Mouse (Mus musculus) frontal cortex, postnatal 10 days (tissue): ENCODE results near the gene Wfikkn2.

Source experiments
- DNase-seq, 2 experiments: peaks; one replicate each; pipeline ENCODE4 v3.0.0; 2022; ENCODE audit warnings: low spot score in 2 of 2, mixed read lengths in 1 of 2

Gene Wfikkn2

DNA sequence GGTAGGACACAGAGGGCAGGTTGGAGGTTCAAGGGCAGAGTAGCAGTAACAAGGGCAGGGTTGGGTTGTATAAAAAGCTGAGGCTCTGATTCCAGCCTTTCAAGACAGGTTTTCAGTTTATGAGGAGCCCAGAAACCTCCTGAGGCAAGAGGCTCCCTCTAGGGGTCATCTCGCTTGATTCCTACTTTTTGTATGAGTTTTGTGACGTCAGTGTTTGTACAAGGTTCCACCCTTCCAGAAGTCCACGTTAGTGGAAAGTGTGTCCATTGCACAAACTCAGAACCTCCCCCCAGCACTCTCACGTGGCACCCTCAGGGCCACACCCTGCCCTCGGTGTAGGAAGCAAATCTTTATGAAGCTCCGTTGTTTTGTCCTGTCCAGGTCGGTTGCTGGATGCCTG is 19.8 kb downstream of the Wfikkn2 start:
- peak in 1 of 2 experiments; percentile 27 for DNase-seq

DNA sequence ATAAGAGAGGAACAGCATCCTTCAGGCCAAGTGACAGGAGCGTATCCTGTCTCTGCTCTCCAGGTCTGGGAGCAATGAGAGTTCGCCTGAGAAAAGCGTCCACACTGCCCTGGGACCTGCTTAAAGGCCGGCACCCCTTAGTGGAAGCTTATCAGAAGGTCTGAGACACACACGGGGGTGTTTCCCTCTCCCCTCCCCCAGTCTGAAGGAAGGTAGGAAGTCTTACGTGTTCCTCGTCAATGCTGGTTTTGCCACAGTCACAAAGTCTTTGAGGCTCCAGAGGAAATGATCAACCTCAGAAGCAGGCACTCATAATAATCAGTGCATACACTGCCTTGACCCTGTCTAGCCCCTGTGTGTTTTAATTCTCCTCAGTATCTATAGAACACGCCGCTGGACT is 22.3 kb downstream of the Wfikkn2 start:
- no peak for DNase-seq

DNA sequence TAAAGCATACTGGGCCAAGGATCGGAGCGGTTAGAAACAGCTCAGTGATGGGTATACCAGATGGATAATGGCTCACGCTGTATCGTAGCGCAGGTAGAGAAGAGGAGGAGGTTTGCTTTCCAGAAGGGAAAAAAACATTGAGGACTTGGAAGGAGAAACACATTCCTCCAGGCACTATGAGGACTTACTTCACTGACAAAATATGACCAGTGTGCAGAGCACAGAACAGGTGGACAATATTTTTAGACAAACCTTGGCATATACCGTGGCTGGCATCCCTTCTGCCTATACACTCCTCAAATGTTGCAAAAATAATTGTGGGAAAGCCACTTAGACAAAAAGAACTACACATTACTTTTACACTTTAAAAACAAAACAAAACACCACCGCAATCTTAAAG is 24.5 kb downstream of the Wfikkn2 start:
- DNase-seq, result no peak

DNA sequence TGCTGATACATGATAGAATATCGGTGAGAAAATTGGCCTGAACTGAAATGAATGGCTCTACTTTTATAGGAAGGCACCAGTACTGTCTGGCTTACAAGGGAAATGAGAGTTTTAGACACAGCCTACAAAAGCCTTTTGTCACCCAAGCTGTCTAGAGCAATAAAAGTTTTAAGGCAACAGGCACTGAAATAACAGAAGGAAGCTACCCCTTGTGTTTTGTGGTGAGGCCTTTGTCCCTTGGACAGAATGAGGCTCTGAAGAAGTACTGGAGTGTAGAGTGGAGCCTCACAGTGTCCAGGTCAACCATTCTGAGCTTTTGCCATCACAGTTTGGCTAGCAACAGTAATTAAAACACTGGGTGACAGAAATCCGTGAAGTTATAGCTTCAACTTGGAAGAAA is 29.6 kb downstream of the Wfikkn2 start:
- no peak for DNase-seq

DNA sequence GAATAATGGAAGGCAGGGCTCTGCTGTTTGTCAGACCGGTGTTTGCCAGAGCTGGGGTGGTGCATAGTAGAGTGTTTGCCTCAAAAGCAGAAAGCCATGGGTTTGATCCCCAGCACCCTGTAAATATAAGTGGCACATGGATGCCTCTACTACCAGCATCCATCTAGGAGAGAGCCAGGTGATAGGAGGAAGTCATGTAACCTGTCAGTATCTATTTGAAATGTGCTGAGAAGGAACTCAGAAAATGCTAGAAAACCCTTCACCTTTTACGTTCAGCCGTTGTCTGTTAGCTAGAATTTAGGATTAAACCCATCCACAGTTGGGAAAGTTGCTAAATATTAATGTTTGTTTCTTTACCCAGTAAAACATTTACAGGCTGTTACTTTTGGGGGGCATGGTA is 30.2 kb downstream of the Wfikkn2 start:
- no peak for DNase-seq

GRCm38 (mm10) chr11:94213735-94214594 is 31.8 kb downstream of the Wfikkn2 start:
- no peak for DNase-seq

GRCm38 (mm10) chr11:94212997-94213396 is 32.8 kb downstream of the Wfikkn2 start:
- no peak for DNase-seq

DNA sequence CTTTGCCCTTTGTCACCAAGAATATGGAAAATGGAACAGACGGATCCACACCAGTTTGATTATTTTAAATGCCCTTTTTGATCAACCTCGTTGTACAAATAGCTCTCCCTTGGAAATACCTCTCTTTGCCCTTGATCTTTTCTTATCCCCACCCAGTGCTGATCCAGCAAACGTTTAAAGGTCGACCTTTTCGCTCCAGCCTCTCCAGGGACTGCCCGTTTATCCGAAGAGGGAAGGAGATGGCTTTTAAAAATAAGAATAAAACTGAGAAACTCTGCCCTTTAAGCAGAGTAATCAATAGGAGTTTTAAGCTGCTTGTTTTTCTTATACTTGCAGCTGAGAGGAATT is 33.3 kb downstream of the Wfikkn2 start:
- DNase-seq, result no peak

DNA sequence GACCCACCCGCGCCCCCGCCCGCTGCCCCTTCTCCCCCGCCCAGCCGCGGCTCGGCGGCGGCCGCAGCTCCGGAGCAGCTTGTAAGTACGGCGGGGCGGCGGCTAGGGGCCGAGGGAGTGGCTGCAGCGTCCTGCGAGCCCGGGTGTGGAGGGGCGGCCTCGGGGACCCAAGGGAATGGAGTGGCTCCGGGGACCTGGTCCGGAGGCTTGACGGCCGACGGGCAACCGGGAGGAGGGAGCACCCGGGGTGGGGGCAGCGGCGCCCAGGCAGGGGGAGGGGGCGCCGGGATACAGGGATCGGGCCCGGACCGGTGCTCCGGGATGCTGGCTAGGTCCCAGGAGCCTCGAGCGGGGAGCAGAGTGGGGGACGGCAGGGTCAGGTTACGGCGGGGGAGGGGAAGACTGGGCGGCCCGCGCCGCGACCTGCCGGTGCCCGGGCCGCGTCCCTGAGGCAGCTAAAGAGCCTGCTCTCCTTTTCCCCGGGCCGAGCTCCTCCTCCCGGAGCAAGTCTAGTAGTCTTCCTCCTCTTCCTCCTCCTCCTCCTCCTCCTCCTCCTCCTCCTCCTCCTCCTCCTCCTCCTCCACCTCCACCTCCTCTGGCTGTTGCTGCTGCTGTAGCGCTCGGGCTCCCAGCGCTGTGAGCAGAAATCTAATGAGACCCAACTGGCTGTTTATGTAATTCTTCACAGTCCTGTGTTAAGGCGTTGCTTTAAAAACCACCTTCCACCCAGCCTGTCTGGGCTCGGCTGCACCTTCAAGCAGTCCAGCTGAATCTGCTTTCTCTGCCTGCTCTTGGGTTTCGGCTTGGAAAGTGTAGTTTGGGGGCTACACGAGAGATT is 33.9 kb downstream of the Wfikkn2 start:
- DNase-seq, result peak; percentile 50 to 64

DNA sequence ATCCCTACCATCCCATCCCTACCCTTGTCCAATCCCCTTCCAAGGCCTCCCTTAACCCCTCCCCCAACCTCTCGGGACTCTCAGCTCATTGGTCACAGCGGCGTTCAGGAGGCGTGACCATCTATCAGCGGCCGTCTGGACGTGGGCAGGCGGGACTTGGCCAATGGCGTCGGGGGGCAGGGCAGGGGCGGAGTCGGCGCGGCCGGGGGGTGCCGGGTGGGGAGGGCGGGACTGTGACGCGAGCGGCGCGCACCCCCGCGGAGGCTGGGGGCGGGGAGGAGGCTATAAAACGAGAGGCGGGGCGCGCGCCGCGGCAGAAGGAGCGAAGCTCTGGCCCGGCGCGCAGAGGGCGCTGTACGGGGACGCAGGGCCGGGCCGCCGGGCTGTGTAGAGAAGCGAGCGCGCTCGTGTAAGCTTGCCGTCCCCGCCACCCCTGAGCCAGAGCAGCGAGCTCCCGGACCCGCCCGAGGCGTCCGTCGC is 34.6 kb downstream of the Wfikkn2 start, which contains the start of gene Tob1:
Gene Tob1, plus strand, starts transcription at position 331 of the 480 bp plus-strand sequence.
- DNase-seq, result peak; percentile 98 to 99

DNA sequence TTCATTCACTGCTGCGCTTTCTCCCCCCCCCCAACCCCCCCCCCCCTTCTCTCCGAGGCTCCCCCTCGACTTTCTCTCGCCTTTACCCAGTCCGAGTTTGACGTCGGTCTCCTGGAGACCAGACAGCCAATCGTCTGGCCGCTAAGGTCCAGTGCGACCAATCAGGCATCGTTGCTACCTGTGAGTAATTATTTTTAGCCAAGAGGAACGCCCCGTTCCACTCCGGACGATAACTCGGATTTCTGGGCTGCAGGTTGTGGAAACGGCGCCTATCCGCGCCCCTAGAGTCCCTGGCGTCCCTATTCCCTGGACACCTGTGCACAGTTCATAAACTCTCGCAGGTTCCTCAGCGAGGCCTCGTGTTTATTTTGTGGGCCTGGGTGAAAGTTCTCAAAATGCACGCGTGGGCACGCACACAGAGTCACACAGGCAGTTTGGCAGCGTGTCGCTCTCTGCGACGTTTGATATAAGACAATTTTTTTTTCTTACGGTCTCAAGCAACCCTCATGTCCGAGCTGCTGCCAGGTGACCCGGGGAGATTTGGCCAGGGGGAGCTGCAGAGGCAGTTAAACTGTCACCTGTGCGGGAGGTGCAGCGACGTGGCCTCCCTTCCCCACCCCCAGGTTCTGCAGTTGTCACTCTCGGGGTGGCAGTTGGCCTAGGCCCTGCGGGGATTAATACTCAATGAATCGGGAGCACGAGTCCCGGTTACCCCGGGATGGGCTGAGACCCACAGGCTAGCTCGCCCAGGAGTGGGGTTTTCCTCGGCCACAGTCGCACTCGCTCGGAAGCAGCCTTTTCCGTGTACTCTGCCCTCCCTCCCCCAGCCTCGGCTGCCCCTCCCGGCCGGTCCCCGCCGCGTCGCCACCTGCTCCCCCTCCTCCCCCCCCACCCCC is 35.4 kb downstream of the Wfikkn2 start:
- DNase-seq, result peak; percentile 87 to 91

DNA sequence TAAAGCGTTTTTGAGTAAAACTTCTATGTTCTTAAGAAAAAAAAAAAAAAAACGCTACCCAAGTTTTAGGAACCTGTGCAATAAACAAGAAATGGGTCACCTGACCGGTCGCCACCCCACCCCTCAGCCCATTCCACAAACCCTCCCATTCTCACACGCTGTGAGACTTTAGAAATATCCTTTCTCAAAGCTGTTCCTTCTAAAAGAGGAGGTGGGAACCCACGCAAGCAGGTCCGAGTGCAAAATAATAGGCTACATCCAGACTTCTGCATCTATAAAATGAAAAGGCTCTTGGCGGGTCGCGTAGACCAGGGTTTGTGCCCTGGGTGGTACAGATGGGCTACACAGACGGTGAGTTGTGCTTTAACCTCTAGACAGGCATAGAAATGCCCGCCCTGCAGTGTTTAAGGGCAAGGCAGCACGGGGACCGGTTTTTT is 36.1 kb downstream of the Wfikkn2 start:
- DNase-seq, result peak in 1 of 2 experiments; percentile 56

DNA sequence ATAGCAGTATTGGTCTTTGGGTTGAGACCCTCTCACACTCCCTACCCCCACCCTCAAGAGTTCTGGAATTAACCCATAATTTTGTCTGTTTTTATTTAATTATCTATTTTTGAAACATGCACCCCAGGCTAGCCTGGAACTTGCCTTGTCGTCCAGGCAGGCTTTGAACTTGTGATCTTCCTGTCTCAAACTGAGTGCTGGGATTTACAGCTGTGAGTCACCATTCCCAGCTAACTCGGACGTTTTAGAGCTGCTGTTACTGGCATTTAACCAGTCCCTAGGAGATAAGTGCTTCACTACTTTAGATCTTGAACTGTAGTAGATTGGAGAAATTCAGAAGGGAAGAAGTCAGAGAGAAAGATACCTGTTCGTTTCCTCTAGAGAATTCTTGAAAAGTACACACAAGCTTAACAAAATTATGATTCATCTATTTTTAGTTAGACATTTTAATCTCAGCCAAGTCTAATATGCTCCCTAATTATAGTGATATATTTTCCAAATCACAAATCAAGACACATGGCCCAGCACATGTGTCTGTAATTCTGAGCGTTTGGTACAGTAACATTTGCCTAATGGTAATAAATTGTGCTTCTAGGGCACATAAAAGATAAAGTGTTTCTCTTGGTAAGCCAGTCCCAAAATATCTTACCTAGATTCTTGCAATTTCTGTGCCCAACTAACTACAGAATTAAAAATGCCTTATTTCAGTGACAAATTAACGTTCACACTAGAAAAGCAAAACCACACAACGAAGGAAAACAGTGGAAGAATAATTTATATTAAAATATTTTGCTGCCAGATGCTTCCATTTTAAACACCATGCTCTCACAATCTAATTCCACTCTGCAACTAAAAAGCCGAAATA is 36.8 kb downstream of the Wfikkn2 start:
- DNase-seq, result no peak

GRCm38 (mm10) chr11:94206398-94207114 is 39.2 kb downstream of the Wfikkn2 start:
- no peak for DNase-seq

GRCm38 (mm10) chr11:94203066-94203465 is 42.7 kb downstream of the Wfikkn2 start:
- no peak for DNase-seq

GRCm38 (mm10) chr11:94202106-94202505 is 43.7 kb downstream of the Wfikkn2 start:
- no peak for DNase-seq

DNA sequence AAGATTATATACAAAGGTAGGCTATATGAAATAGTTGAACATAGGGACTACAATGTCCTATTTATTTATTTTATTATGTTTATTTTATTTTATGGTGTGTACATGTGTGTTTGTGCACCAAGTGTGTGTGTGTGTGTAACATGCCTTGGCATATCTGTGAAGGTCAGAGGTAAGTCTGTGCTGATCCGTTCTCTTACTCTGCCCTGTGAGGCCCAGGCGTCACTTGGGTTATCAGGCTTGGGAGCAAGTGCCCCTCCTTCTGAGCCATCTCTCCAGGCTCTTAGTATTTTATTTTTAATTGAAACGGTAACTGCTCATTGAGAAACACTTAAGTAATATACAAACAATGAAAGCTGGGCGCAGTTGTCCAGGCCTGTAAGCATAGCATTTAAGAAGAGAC is 45.4 kb downstream of the Wfikkn2 start:
- no peak for DNase-seq

DNA sequence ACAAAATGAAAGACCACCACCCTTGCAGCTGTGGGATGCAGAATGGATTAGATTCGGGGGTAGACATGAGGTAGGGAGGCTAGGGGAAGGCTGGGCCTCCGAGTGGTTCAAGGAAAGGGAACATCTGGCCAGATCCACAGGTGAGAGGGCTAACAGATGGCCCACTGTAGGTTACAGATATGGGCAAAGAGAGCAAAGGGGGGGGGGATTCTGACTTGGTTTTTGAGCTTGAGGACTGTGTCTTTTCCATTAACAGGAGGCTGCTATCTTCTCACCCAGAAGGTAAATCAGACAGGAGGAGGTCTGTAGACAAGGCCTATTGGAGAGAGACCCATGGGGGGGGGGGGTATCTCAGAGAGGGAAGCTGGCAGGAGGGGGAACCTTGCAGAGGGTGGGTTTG is 46.0 kb downstream of the Wfikkn2 start:
- no peak for DNase-seq

DNA sequence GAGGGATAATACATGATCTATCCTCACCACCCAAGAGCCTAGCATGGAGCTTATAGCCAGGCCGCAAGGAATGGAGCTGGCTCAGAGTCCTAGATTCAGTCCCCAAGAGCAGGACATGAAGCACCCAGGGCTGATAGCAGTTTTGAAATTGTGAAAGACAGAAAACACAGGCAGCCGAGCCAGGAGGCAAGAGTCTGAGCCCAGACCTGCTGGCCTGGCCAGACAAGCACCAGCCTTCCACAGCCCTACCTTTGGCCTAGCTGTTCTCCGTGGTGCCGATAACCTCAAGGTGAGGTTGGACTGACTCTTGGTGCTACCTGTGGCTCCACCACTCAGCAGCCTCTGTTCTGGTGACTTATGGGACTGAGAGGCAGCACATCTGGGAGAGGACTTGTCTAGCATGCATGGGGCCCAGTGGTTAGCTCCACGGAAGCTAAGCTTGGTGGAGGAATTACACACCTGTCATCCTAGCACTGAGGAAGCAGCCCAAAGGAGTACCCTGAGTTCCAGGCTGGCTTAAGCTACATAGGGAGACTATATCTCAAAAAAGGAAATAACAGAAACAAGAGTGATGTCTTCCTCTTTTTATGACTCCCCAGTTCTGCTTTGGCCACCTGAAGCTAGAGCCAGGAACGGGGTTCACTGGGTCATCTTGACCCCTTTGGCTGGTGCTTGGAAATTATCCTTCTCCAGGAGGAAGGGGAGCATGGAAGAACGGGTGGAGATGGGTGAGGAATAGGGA is 47.2 kb downstream of the Wfikkn2 start:
- no peak for DNase-seq
